Mouse (Mus musculus) embryonic fibroblast, embryonic 13.5 days (primary cell): Measurements from ENCODE around the gene Ptpn18.

Source experiments
- CTCF ChIP-seq: IDR thresholded peaks from 2 replicates; pipeline ENCODE4 v1.5.1; 2011; ENCODE audit warnings: mild to moderate bottlenecking, control low read depth, low read length, moderate library complexity, borderline replicate concordance; ENCODE audit not compliant: insufficient read depth
- POLR2A ChIP-seq: IDR thresholded peaks from 2 replicates; pipeline ENCODE4 v1.6.1; 2011; ENCODE audit warnings: low read depth, mild to moderate bottlenecking, control low read depth, low read length, moderate library complexity

GRCm38 (mm10) chr1:34458431-34458830, 1.1 kb upstream of the Ptpn18 start:
- no peak for TF ChIP-seq POLR2A
- TF ChIP-seq CTCF, result no peak
